Mouse (Mus musculus): Measurements from ENCODE around the gene Klf16.

- TF ChIP-seq CTCF (IDR thresholded peaks at IDR 0.05; ENCODE audit: insufficient read depth, low read depth, low read length) (no peak), POLR2A (IDR thresholded peaks at IDR 0.05; ENCODE audit: insufficient read depth, low read depth, low read length) (no peak)
These were observed 4.6 kb downstream of the Klf16 start for GRCm38 (mm10) chr10:80572477-80572876.
